Mouse (Mus musculus): Measurements from ENCODE around the gene Ldlrad2.
"Not testable (repeated sequence)": the region's sequence is repeated elsewhere in the genome, so short reads cannot be mapped to it uniquely, and the experiment has no call there.

Ldlrad2 gene

GRCm38 (mm10) chr4:137574469-137574868 lies at the start of gene Ldlrad2:
Gene Ldlrad2 (minus strand): TSS chr4:137574569.
- no peak for DNase-seq (ENCODE audit: low read depth)

DNA sequence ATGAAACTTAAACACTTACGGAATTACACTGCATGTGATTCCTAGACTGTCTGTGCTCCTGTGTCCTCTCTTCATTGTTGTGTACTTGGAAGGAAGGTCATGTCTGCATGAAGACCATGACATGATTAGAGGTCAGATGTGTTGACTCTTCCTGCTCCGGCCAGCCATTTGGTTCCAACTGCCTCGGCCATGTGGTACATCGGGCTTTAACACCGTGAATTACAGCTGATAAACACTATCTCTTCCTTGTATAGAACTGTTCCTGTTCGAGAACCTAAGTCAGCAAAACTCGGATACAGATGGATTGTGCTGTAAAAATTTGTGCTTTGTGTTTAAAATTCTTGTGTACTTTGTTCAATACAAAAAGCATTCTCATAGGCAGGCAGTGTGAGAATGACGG lies 48.5 kb upstream of the Ldlrad2 start:
- DNase-seq (ENCODE audit: low read depth), result no peak

GRCm38 (mm10) chr4:137610256-137610655 lies 35.9 kb upstream of the Ldlrad2 start:
- no peak for DNase-seq (ENCODE audit: low read depth)

- peak; percentile 72 for DNase-seq (ENCODE audit: low read depth)
Measured at GRCm38 (mm10) chr4:137609702-137610101, 35.3 kb upstream of the Ldlrad2 start.

DNA sequence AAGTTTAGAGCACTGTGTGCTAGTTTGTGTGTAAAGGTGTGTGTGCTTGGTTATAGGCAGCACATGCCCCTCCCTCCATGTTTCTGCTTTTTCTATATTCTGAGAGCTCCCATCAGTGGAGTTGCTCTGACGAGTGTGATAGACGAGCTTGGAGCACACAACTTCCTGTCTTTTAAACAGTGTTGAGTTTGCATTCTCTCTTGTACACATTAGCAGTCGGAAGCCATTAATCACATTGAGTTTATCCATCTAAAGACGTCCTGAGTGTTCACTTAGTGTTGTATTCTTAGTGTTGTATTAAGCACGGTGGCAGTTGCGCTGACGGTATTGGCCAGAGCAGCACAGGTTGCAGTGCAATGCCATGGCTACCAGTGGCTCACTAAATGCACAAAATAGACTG lies 34.9 kb upstream of the Ldlrad2 start:
- DNase-seq (ENCODE audit: low read depth), result no peak

DNA sequence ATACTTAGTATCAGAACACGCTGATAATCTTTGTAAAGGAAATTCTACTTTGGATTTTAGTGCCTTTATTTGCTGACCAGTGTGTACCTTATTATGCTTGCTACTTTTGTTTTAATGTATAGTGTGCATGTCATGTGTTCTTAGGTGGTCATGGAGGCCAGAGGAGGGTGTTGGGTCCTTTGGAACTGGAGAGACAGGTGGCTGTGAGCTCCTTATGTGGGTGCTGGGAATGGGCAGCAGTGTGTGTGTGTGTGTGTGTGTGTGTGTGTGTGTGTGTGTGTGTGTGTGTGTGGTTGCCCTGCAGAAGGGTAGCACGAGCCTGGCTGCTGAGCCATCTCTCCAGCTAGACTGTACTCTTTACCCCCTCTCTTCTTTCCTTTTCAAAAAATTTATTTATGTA lies 32.7 kb upstream of the Ldlrad2 start:
- no peak for DNase-seq (ENCODE audit: low read depth)

- DNase-seq (ENCODE audit: low read depth), result no peak
Measured at GRCm38 (mm10) chr4:137603449-137604171, 29.2 kb upstream of the Ldlrad2 start.

DNA sequence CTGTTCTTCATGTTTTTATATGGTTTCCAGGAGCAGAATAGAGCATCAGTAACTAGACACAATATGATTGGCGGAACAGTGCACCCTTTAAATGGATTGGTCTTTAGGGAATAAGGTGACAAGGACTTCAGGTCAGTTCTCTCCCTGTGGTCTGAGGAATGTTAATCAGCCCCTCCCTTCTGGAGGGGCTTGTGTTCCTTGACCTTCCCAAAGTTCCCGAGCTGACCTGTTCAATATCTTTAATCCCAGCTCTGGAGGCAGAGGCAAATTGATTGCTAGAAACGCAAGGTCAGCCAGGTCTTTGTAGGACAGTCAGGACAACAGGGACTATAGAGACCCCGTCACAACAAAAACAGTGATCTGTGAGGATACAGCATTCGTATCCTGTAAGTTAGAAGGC lies 24.2 kb upstream of the Ldlrad2 start:
- no peak for DNase-seq (ENCODE audit: low read depth)

GRCm38 (mm10) chr4:137597098-137597630 lies 22.8 kb upstream of the Ldlrad2 start:
- DNase-seq (ENCODE audit: low read depth), result no peak

GRCm38 (mm10) chr4:137594496-137595270 lies 20.3 kb upstream of the Ldlrad2 start:
- DNase-seq (ENCODE audit: low read depth), result peak; percentile 75

DNA sequence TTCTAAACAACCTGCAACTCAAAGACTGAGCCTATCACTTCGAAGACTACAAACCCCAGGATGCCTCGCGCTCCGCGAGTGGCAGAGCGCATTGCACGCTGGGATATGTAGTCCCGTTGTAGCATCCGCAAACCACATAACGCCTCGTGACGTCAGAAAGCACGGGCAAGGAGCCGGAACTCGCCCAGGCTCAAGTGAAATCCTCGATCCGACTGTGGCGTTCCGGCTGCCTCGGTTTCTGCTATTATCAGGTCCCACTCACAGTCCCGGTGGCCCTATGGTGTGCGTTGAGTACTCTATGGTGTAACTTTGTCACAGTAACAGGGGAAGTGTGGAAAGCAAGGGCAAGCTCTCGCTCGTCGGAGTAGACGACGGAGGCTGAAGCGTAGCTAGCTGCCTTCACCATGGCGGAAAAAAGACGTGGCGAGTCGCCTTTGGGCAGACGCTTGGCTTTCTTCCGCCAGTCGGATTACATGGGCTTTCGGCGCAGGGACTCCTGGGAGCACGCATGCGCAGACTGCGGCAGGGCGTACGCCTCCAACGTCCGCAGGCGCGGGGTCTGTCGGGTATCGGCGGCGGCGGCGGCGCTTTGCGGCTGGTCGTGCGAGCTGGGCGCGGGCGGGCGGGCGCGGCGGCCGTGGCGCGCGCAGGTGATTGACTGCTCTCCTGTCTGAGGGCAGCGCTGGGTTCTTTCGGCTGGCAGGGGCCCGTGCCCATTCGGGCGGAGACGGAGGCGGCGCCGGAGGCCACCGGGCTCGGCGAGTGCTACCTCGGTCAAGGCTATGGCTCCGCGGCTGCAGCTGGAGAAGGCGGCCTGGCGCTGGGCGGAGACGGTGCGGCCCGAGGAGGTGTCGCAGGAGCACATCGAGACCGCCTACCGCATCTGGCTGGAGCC lies 19.5 kb upstream of the Ldlrad2 start, which contains the start of gene Usp48:
Usp48 (plus strand) TSS at position 155 of the 895 bp plus-strand sequence.
- DNase-seq (ENCODE audit: low read depth), result peak; percentile 99

GRCm38 (mm10) chr4:137590961-137591360 lies 16.6 kb upstream of the Ldlrad2 start:
- no peak for DNase-seq (ENCODE audit: low read depth)

- no peak for DNase-seq (ENCODE audit: low read depth)
Measured at GRCm38 (mm10) chr4:137589586-137589985, 15.2 kb upstream of the Ldlrad2 start.

- DNase-seq (ENCODE audit: low read depth), result not testable (repeated sequence)
Measured at GRCm38 (mm10) chr4:137589095-137589494, 14.7 kb upstream of the Ldlrad2 start.

- peak; percentile 67 for DNase-seq (ENCODE audit: low read depth)
Measured at GRCm38 (mm10) chr4:137581815-137582214, 7.4 kb upstream of the Ldlrad2 start.

DNA sequence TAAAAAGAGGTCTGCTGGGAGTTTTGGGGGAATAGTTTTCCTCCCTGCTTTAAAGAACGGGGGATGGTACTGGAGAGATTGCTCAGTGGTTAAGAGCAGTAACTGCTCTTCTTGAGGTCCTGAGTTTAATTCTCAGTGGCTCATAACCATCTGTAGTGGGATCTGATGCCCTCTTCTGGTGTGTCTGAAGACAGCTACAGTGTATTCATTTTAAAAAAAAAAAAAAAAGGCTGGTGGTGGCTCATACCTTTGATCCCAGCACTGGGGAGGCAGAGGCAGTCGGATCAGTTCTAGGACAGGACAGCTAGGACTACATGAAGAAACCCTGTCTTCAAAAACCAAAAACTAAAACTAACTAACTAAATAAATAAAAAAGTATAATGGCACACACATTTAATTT lies 5.9 kb upstream of the Ldlrad2 start:
- no peak for DNase-seq (ENCODE audit: low read depth)

DNA sequence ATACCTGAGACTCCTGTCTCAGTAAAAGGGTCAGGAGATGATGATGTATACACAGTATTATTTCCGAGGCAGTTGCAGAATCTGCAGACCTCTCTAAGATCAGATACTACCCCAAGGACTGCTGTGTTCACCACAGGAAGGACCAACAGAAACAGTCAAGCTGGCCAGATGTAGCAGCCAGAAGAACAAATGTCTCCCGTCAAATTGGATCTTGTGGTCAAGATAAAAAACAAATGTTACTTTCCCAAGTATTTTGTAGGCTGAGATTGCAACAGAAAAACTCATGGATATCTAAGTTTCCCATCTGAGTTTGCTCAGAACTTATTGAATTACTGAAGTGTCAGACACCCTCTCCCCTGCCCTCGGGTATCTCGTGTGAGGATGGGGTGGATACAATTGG lies 5.4 kb upstream of the Ldlrad2 start:
- no peak for DNase-seq (ENCODE audit: low read depth)

DNA sequence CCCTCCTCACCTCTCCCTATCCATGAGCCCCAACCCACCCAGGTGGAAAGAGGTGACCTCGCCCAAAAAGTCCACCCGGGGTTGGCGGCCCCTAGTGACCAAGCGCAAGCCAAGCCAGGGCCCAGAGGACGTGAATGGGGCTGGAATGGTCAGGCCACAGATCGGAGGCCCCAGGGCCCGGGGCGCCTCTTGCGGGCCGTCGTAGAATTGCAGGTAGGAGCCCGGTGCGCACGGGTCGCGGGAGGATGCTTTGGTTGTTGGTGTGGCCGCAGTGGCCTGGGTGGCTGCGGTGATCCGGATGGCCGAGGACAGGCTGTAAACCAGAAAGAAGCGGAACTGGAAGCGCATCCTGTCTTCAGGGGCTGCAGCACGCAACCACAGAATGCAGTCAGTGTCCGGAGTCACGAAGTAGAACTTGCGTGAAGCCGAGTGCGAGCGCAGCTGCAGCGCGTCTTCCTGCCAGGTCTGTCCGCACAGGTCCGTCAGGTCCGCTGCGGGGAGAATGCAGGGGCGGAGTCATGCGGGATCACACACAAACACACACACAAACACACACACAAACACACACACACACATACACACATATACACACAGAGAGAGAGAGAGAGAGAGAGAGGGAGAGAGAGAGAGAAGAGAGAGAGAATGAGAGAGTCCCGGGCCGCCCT lies 3.9 kb upstream of the Ldlrad2 start:
- DNase-seq (ENCODE audit: low read depth), result peak; percentile 37

DNA sequence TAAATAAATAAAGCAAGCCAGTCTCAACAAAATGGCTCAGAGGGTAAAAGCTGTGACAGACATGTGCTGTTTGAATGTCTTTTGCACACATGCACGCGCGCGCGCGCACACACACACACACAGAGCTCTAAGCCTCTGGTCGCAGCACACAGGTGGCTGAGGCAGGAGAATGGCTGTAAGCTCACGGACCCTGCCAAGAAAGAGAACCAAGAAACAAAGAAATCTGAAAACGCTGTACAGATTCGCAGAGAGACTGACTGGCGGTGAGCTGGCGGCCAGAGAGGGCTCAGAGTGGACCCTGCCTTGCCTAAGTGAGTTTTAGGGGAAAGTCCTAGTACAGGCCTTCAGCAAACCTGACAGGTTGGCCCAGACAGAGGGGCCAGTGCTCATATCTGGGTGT lies 3.1 kb upstream of the Ldlrad2 start:
- no peak for DNase-seq (ENCODE audit: low read depth)

DNA sequence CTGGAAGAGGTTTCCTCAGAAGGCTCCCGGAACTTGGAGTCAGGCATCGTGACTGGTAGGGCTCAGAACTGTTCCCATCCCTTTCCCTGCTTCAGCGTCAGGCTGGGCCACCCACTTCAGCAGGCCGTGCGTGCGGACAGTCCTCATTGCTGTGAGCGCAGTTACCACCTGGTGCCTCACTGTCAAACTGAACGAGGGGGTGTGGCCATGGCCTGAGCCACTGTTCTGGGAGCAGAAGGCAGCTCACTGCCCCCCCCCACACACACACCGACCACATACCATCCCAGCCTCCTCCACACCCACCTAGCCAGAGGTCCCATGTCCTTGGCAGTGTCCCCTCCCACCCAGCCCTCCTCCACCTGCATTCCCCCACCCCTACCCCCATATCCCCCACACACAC lies 4.5 kb downstream of the Ldlrad2 start:
- no peak for DNase-seq (ENCODE audit: low read depth)

GRCm38 (mm10) chr4:137556673-137557210 lies 17.6 kb downstream of the Ldlrad2 start:
- DNase-seq (ENCODE audit: low read depth), result no peak
